Mouse (Mus musculus): Measurements from ENCODE around the gene Tbc1d13. TPM values are rescaled to one million over a fixed set of nuclear protein-coding genes. Genes with fewer than 3 reads are reported as not detected.

The Tbc1d13 gene
- polyA plus RNA-seq, 1 experiment: 26.2 TPM

GRCm38 (mm10) chr2:30094208-30094588, 39.3 kb upstream of the Tbc1d13 start:
- Histone ChIP-seq H3K36me3 (ENCODE audit: control insufficient read depth, insufficient read depth, low read length) (no peaks in the 10 kb centered on the region), H3K4me3 (ENCODE audit: control insufficient read depth, low read depth, low read length) (peak overlapping the region; percentile 81), H3K27ac (ENCODE audit: control insufficient read depth, insufficient read depth, low read depth, low read length) (peak overlapping the region; percentile 12; the same call in 1 of the 2 replicates), H3K4me1 (ENCODE audit: control insufficient read depth, insufficient read depth, low read length) (peaks cover 11% of the 10 kb centered on the region), H3K27me3 (ENCODE audit: control insufficient read depth, insufficient read depth, low read length) (no peaks in the 10 kb centered on the region)
- TF ChIP-seq CTCF (IDR thresholded peaks at IDR 0.05; ENCODE audit: control insufficient read depth, insufficient read depth, insufficient replicate concordance, low read depth, low read length) (no peak), POLR2A (IDR thresholded peaks at IDR 0.05; ENCODE audit: control insufficient read depth, low read depth, low read length) (no peak)

GRCm38 (mm10) chr2:30095882-30096527, 37.5 kb upstream of the Tbc1d13 start:
- no peaks in the 10 kb centered on the region for H3K36me3 ChIP-seq (ENCODE audit: control insufficient read depth, insufficient read depth, low read length)
- H3K27me3 ChIP-seq (ENCODE audit: control insufficient read depth, insufficient read depth, low read length): no peaks in the 10 kb centered on the region

GRCm38 (mm10) chr2:30100214-30100613, 33.3 kb upstream of the Tbc1d13 start:
- no peak overlapping the region for H3K27ac ChIP-seq (ENCODE audit: control insufficient read depth, insufficient read depth, low read depth, low read length)
- H3K36me3 ChIP-seq (ENCODE audit: control insufficient read depth, insufficient read depth, low read length): no peaks in the 10 kb centered on the region; the same call in 1 of the 2 replicates
- no peak for TF ChIP-seq POLR2A (IDR thresholded peaks at IDR 0.05; ENCODE audit: control insufficient read depth, low read depth, low read length)
- no peak for TF ChIP-seq CTCF (IDR thresholded peaks at IDR 0.05; ENCODE audit: control insufficient read depth, insufficient read depth, insufficient replicate concordance, low read depth, low read length)
- H3K27me3 ChIP-seq (ENCODE audit: control insufficient read depth, insufficient read depth, low read length): no peaks in the 10 kb centered on the region
- H3K4me1 ChIP-seq (ENCODE audit: control insufficient read depth, insufficient read depth, low read length): no peaks in the 10 kb centered on the region
- no peak overlapping the region for H3K4me3 ChIP-seq (ENCODE audit: control insufficient read depth, low read depth, low read length)

More at GRCm38 (mm10) chr2:30095882-30096527, 37.5 kb upstream of the Tbc1d13 start:
- Histone ChIP-seq H3K4me1 (ENCODE audit: control insufficient read depth, insufficient read depth, low read length) (peaks cover 11% of the 10 kb centered on the region), H3K4me3 (ENCODE audit: control insufficient read depth, low read depth, low read length) (no peak overlapping the region), H3K27ac (ENCODE audit: control insufficient read depth, insufficient read depth, low read depth, low read length) (no peak overlapping the region)
- TF ChIP-seq CTCF (IDR thresholded peaks at IDR 0.05; ENCODE audit: control insufficient read depth, insufficient read depth, insufficient replicate concordance, low read depth, low read length) (peak; percentile 28; the same call in 1 of the 2 replicates), POLR2A (IDR thresholded peaks at IDR 0.05; ENCODE audit: control insufficient read depth, low read depth, low read length) (no peak)

- peaks cover 3% of the 10 kb centered on the region for H3K36me3 ChIP-seq (ENCODE audit: control insufficient read depth, insufficient read depth, low read length)
- H3K27me3 ChIP-seq (ENCODE audit: control insufficient read depth, insufficient read depth, low read length): no peaks in the 10 kb centered on the region
- H3K4me3 ChIP-seq (ENCODE audit: control insufficient read depth, low read depth, low read length): no peak overlapping the region
- H3K27ac ChIP-seq (ENCODE audit: control insufficient read depth, insufficient read depth, low read depth, low read length): no peak overlapping the region
- TF ChIP-seq CTCF (IDR thresholded peaks at IDR 0.05; ENCODE audit: control insufficient read depth, insufficient read depth, insufficient replicate concordance, low read depth, low read length): peak; percentile 41; the same call in 1 of the 2 replicates
- no peak for TF ChIP-seq POLR2A (IDR thresholded peaks at IDR 0.05; ENCODE audit: control insufficient read depth, low read depth, low read length)
- H3K4me1 ChIP-seq (ENCODE audit: control insufficient read depth, insufficient read depth, low read length): no peaks in the 10 kb centered on the region
Measured at GRCm38 (mm10) chr2:30106364-30106763, 27.2 kb upstream of the Tbc1d13 start.

GRCm38 (mm10) chr2:30107646-30108045, 25.9 kb upstream of the Tbc1d13 start:
- Histone ChIP-seq H3K4me1 (ENCODE audit: control insufficient read depth, insufficient read depth, low read length) (no peaks in the 10 kb centered on the region), H3K27me3 (ENCODE audit: control insufficient read depth, insufficient read depth, low read length) (no peaks in the 10 kb centered on the region), H3K36me3 (ENCODE audit: control insufficient read depth, insufficient read depth, low read length) (peaks cover 3% of the 10 kb centered on the region), H3K4me3 (ENCODE audit: control insufficient read depth, low read depth, low read length) (no peak overlapping the region), H3K27ac (ENCODE audit: control insufficient read depth, insufficient read depth, low read depth, low read length) (no peak overlapping the region)
- TF ChIP-seq POLR2A (IDR thresholded peaks at IDR 0.05; ENCODE audit: control insufficient read depth, low read depth, low read length) (no peak), CTCF (IDR thresholded peaks at IDR 0.05; ENCODE audit: control insufficient read depth, insufficient read depth, insufficient replicate concordance, low read depth, low read length) (no peak)

- H3K4me3 ChIP-seq (ENCODE audit: control insufficient read depth, low read depth, low read length): no peak overlapping the region
- H3K27ac ChIP-seq (ENCODE audit: control insufficient read depth, insufficient read depth, low read depth, low read length): no peak overlapping the region
- no peak for TF ChIP-seq POLR2A (IDR thresholded peaks at IDR 0.05; ENCODE audit: control insufficient read depth, low read depth, low read length)
- TF ChIP-seq CTCF (IDR thresholded peaks at IDR 0.05; ENCODE audit: control insufficient read depth, insufficient read depth, insufficient replicate concordance, low read depth, low read length): no peak
- no peaks in the 10 kb centered on the region for H3K4me1 ChIP-seq (ENCODE audit: control insufficient read depth, insufficient read depth, low read length)
- peaks cover 3% of the 10 kb centered on the region for H3K36me3 ChIP-seq (ENCODE audit: control insufficient read depth, insufficient read depth, low read length)
- H3K27me3 ChIP-seq (ENCODE audit: control insufficient read depth, insufficient read depth, low read length): no peaks in the 10 kb centered on the region
Measured at GRCm38 (mm10) chr2:30108260-30108659, 25.3 kb upstream of the Tbc1d13 start.

- Histone ChIP-seq H3K4me3 (ENCODE audit: control insufficient read depth, low read depth, low read length) (no peak overlapping the region), H3K36me3 (ENCODE audit: control insufficient read depth, insufficient read depth, low read length) (peaks cover 3% of the 10 kb centered on the region), H3K4me1 (ENCODE audit: control insufficient read depth, insufficient read depth, low read length) (no peaks in the 10 kb centered on the region), H3K27ac (ENCODE audit: control insufficient read depth, insufficient read depth, low read depth, low read length) (no peak overlapping the region), H3K27me3 (ENCODE audit: control insufficient read depth, insufficient read depth, low read length) (no peaks in the 10 kb centered on the region)
- TF ChIP-seq CTCF (IDR thresholded peaks at IDR 0.05; ENCODE audit: control insufficient read depth, insufficient read depth, insufficient replicate concordance, low read depth, low read length) (no peak), POLR2A (IDR thresholded peaks at IDR 0.05; ENCODE audit: control insufficient read depth, low read depth, low read length) (no peak)
Measured at GRCm38 (mm10) chr2:30111500-30111899, 22.0 kb upstream of the Tbc1d13 start.
